Mouse (Mus musculus): Measurements from ENCODE around the gene Rac2. TPM values are rescaled to one million over a fixed set of nuclear protein-coding genes. Genes with fewer than 3 reads are reported as not detected.

Rac2 gene
- polyA plus RNA-seq, 1 experiment from 2014 or later, result 6.4 TPM

- ATAC-seq (ENCODE audit: low FRiP score) (no peak), DNase-seq (ENCODE audit: low spot score) (no peak)
- H3K9me3 ChIP-seq (ENCODE audit: control insufficient read depth, low read length), result no peaks in the 10 kb centered on the region
- no peak overlapping the region for H3K4me3 ChIP-seq (ENCODE audit: low read depth, low read length)
- no peak overlapping the region for H3K27ac ChIP-seq (ENCODE audit: low read depth, low read length)
- 19% methylated on average over 11 of the region's 11 CpGs for WGBS
- no peaks in the 10 kb centered on the region for H3K36me3 ChIP-seq (ENCODE audit: control insufficient read depth, insufficient read depth, low read length)
- no peak overlapping the region for H3K4me2 ChIP-seq (replicated peaks; ENCODE audit: low read depth, low read length)
- H3K27me3 ChIP-seq (ENCODE audit: control insufficient read depth, insufficient read depth, low read length), result no peaks in the 10 kb centered on the region
- H3K9ac ChIP-seq (ENCODE audit: low read depth, low read length), result no peak overlapping the region
- H3K4me1 ChIP-seq (replicated peaks; ENCODE audit: control insufficient read depth, insufficient read depth, low read length), result peaks cover 5% of the 10 kb centered on the region; the same call in 1 of the 2 replicates
Observed at GRCm38 (mm10) chr15:78583352-78583751, 10.8 kb upstream of the Rac2 start.

GRCm38 (mm10) chr15:78576284-78576810 is 3.8 kb upstream of the Rac2 start:
- no peaks in the 10 kb centered on the region for H3K27me3 ChIP-seq (ENCODE audit: control insufficient read depth, insufficient read depth, low read length)
- DNase-seq (ENCODE audit: low spot score), result no peak
- no peak for ATAC-seq (ENCODE audit: low FRiP score)
- peaks cover 5% of the 10 kb centered on the region; the same call in 1 of the 2 replicates for H3K4me1 ChIP-seq (replicated peaks; ENCODE audit: control insufficient read depth, insufficient read depth, low read length)
- H3K27ac ChIP-seq (ENCODE audit: low read depth, low read length), result no peak overlapping the region
- no peak overlapping the region for H3K4me2 ChIP-seq (replicated peaks; ENCODE audit: low read depth, low read length)
- H3K9me3 ChIP-seq (ENCODE audit: control insufficient read depth, low read length), result no peaks in the 10 kb centered on the region
- H3K9ac ChIP-seq (ENCODE audit: low read depth, low read length), result no peak overlapping the region
- H3K4me3 ChIP-seq (ENCODE audit: low read depth, low read length), result no peak overlapping the region
- 43% methylated on average over 4 of the region's 4 CpGs for WGBS
- H3K36me3 ChIP-seq (ENCODE audit: control insufficient read depth, insufficient read depth, low read length), result no peaks in the 10 kb centered on the region

GRCm38 (mm10) chr15:78572270-78572600 is 348 bp downstream of the Rac2 start:
- ATAC-seq (ENCODE audit: low FRiP score), result no peak
- no peak overlapping the region for H3K27ac ChIP-seq (ENCODE audit: low read depth, low read length)
- no peak overlapping the region for H3K9ac ChIP-seq (ENCODE audit: low read depth, low read length)
- no peaks in the 10 kb centered on the region for H3K36me3 ChIP-seq (ENCODE audit: control insufficient read depth, insufficient read depth, low read length)
- H3K9me3 ChIP-seq (ENCODE audit: control insufficient read depth, low read length), result no peaks in the 10 kb centered on the region
- H3K4me2 ChIP-seq (replicated peaks; ENCODE audit: low read depth, low read length), result no peak overlapping the region
- no peaks in the 10 kb centered on the region for H3K27me3 ChIP-seq (ENCODE audit: control insufficient read depth, insufficient read depth, low read length)
- DNase-seq (ENCODE audit: low spot score), result no peak
- no peaks in the 10 kb centered on the region for H3K4me1 ChIP-seq (replicated peaks; ENCODE audit: control insufficient read depth, insufficient read depth, low read length)
- WGBS, result 85% methylated on average over 5 of the region's 5 CpGs
- H3K4me3 ChIP-seq (ENCODE audit: low read depth, low read length), result no peak overlapping the region

- Histone ChIP-seq H3K9ac (ENCODE audit: low read depth, low read length) (no peak overlapping the region), H3K9me3 (ENCODE audit: control insufficient read depth, low read length) (no peaks in the 10 kb centered on the region), H3K4me3 (ENCODE audit: low read depth, low read length) (no peak overlapping the region), H3K27me3 (ENCODE audit: control insufficient read depth, insufficient read depth, low read length) (no peaks in the 10 kb centered on the region), H3K27ac (ENCODE audit: low read depth, low read length) (no peak overlapping the region), H3K4me1 (replicated peaks; ENCODE audit: control insufficient read depth, insufficient read depth, low read length) (no peaks in the 10 kb centered on the region), H3K36me3 (ENCODE audit: control insufficient read depth, insufficient read depth, low read length) (no peaks in the 10 kb centered on the region), H3K4me2 (replicated peaks; ENCODE audit: low read depth, low read length) (no peak overlapping the region)
- DNase-seq (ENCODE audit: low spot score), result no peak
- ATAC-seq (ENCODE audit: low FRiP score), result no peak
- WGBS, result 71% methylated on average over 16 of the region's 16 CpGs
Observed at GRCm38 (mm10) chr15:78571554-78572269, 871 bp downstream of the Rac2 start.

GRCm38 (mm10) chr15:78570170-78570569 is 2.4 kb downstream of the Rac2 start:
- Histone ChIP-seq H3K9ac (ENCODE audit: low read depth, low read length) (no peak overlapping the region), H3K27ac (ENCODE audit: low read depth, low read length) (no peak overlapping the region), H3K4me1 (replicated peaks; ENCODE audit: control insufficient read depth, insufficient read depth, low read length) (no peaks in the 10 kb centered on the region), H3K4me2 (replicated peaks; ENCODE audit: low read depth, low read length) (no peak overlapping the region), H3K36me3 (ENCODE audit: control insufficient read depth, insufficient read depth, low read length) (no peaks in the 10 kb centered on the region), H3K9me3 (ENCODE audit: control insufficient read depth, low read length) (no peaks in the 10 kb centered on the region), H3K27me3 (ENCODE audit: control insufficient read depth, insufficient read depth, low read length) (no peaks in the 10 kb centered on the region), H3K4me3 (ENCODE audit: low read depth, low read length) (no peak overlapping the region)
- WGBS, result 92% methylated on average over 5 of the region's 5 CpGs
- no peak for DNase-seq (ENCODE audit: low spot score)
- no peak for ATAC-seq (ENCODE audit: low FRiP score)

GRCm38 (mm10) chr15:78567608-78568120 is 4.9 kb downstream of the Rac2 start:
- Histone ChIP-seq H3K9ac (ENCODE audit: low read depth, low read length) (no peak overlapping the region), H3K4me2 (replicated peaks; ENCODE audit: low read depth, low read length) (no peak overlapping the region), H3K4me1 (replicated peaks; ENCODE audit: control insufficient read depth, insufficient read depth, low read length) (no peaks in the 10 kb centered on the region), H3K9me3 (ENCODE audit: control insufficient read depth, low read length) (no peaks in the 10 kb centered on the region), H3K36me3 (ENCODE audit: control insufficient read depth, insufficient read depth, low read length) (no peaks in the 10 kb centered on the region), H3K27ac (ENCODE audit: low read depth, low read length) (no peak overlapping the region), H3K4me3 (ENCODE audit: low read depth, low read length) (no peak overlapping the region), H3K27me3 (ENCODE audit: control insufficient read depth, insufficient read depth, low read length) (no peaks in the 10 kb centered on the region)
- 69% methylated on average over 9 of the region's 9 CpGs for WGBS
- ATAC-seq (ENCODE audit: low FRiP score) (no peak), DNase-seq (ENCODE audit: low spot score) (no peak)

- Histone ChIP-seq H3K4me1 (replicated peaks; ENCODE audit: control insufficient read depth, insufficient read depth, low read length) (no peaks in the 10 kb centered on the region), H3K27ac (ENCODE audit: low read depth, low read length) (no peak overlapping the region), H3K27me3 (ENCODE audit: control insufficient read depth, insufficient read depth, low read length) (no peaks in the 10 kb centered on the region), H3K4me3 (ENCODE audit: low read depth, low read length) (no peak overlapping the region), H3K9ac (ENCODE audit: low read depth, low read length) (no peak overlapping the region), H3K9me3 (ENCODE audit: control insufficient read depth, low read length) (no peaks in the 10 kb centered on the region), H3K36me3 (ENCODE audit: control insufficient read depth, insufficient read depth, low read length) (no peaks in the 10 kb centered on the region), H3K4me2 (replicated peaks; ENCODE audit: low read depth, low read length) (no peak overlapping the region)
- DNase-seq (ENCODE audit: low spot score) (no peak), ATAC-seq (ENCODE audit: low FRiP score) (no peak)
- 80% methylated on average over 11 of the region's 11 CpGs for WGBS
Observed at GRCm38 (mm10) chr15:78564764-78565435, 7.7 kb downstream of the Rac2 start.

- Histone ChIP-seq H3K9ac (ENCODE audit: low read depth, low read length) (no peak overlapping the region), H3K36me3 (ENCODE audit: control insufficient read depth, insufficient read depth, low read length) (no peaks in the 10 kb centered on the region), H3K9me3 (ENCODE audit: control insufficient read depth, low read length) (no peaks in the 10 kb centered on the region), H3K4me1 (replicated peaks; ENCODE audit: control insufficient read depth, insufficient read depth, low read length) (no peaks in the 10 kb centered on the region), H3K27ac (ENCODE audit: low read depth, low read length) (no peak overlapping the region), H3K4me2 (replicated peaks; ENCODE audit: low read depth, low read length) (no peak overlapping the region), H3K4me3 (ENCODE audit: low read depth, low read length) (no peak overlapping the region), H3K27me3 (ENCODE audit: control insufficient read depth, insufficient read depth, low read length) (no peaks in the 10 kb centered on the region)
- WGBS, result 80% methylated on average over 5 of the region's 5 CpGs
- ATAC-seq (ENCODE audit: low FRiP score), result no peak
- DNase-seq (ENCODE audit: low spot score), result no peak
Observed at GRCm38 (mm10) chr15:78563937-78564336, 8.6 kb downstream of the Rac2 start.

- H3K9me3 ChIP-seq (ENCODE audit: control insufficient read depth, low read length), result no peaks in the 10 kb centered on the region
- no peak overlapping the region for H3K4me2 ChIP-seq (replicated peaks; ENCODE audit: low read depth, low read length)
- H3K9ac ChIP-seq (ENCODE audit: low read depth, low read length), result no peak overlapping the region
- DNase-seq (ENCODE audit: low spot score) (no peak), ATAC-seq (ENCODE audit: low FRiP score) (no peak)
- no peaks in the 10 kb centered on the region for H3K36me3 ChIP-seq (ENCODE audit: control insufficient read depth, insufficient read depth, low read length)
- no peak overlapping the region for H3K27ac ChIP-seq (ENCODE audit: low read depth, low read length)
- H3K27me3 ChIP-seq (ENCODE audit: control insufficient read depth, insufficient read depth, low read length), result no peaks in the 10 kb centered on the region
- 98% methylated on average over 3 of the region's 3 CpGs for WGBS
- H3K4me3 ChIP-seq (ENCODE audit: low read depth, low read length), result no peak overlapping the region
- H3K4me1 ChIP-seq (replicated peaks; ENCODE audit: control insufficient read depth, insufficient read depth, low read length), result no peaks in the 10 kb centered on the region
Observed at GRCm38 (mm10) chr15:78563344-78563743, 9.2 kb downstream of the Rac2 start.
